In genomic region chr11:108128593-108128992, GRCm38 (mm10) we compare ENCODE assay signal across 8 mouse cellular contexts.
DNase-seq lines count a peak whose midpoint lies in the region; ATAC-seq and TF ChIP-seq lines count a peak whose summit lies in the region.

No protein-coding gene starts in this region.

- TF ChIP-seq CTCF in hindbrain, postnatal 0 days (IDR thresholded peaks at IDR 0.05; ENCODE audit: low read depth), result peak; percentile 71

- no peaks in the 10 kb centered on the region for H3K27me3 ChIP-seq in midbrain, embryonic 10.5 days (ENCODE audit: low read depth, poor library complexity, severe bottlenecking)
- H3K27me3 ChIP-seq in midbrain, embryonic 16.5 days (ENCODE audit: control insufficient read depth, insufficient read depth, low read depth, low read length), result no peaks in the 10 kb centered on the region
- no peaks in the 10 kb centered on the region for H3K27me3 ChIP-seq in hindbrain, postnatal 0 days (ENCODE audit: insufficient read depth, low read length)

- no peak overlapping the region for H3K4me3 ChIP-seq in midbrain, embryonic 10.5 days
- H3K4me3 ChIP-seq in midbrain, embryonic 16.5 days (ENCODE audit: low read depth, low read length), result no peak overlapping the region
- H3K4me3 ChIP-seq in hindbrain, postnatal 0 days (ENCODE audit: low read length), result no peak overlapping the region

- WGBS in midbrain, embryonic 10.5 days, result 40% methylated on average over 5 of the region's 5 CpGs
- 40% methylated on average over 5 of the region's 5 CpGs for WGBS in midbrain, embryonic 16.5 days
- WGBS in hindbrain, postnatal 0 days, result 20% methylated on average over 5 of the region's 5 CpGs

- no peak for ATAC-seq in midbrain, embryonic 16.5 days
- 0 out of 2 replicates have a peak, but pooled peaks have one; percentile 38 for ATAC-seq in hindbrain, postnatal 0 days

- no peak overlapping the region for H3K9ac ChIP-seq in midbrain, embryonic 16.5 days (ENCODE audit: low read depth, low read length)
- no peak overlapping the region for H3K9ac ChIP-seq in hindbrain, postnatal 0 days (replicated peaks; ENCODE audit: low read length)

- no peaks in the 10 kb centered on the region for H3K9me3 ChIP-seq in midbrain, embryonic 10.5 days (replicated peaks)
- H3K9me3 ChIP-seq in midbrain, embryonic 16.5 days (replicated peaks; ENCODE audit: control insufficient read depth, low read length, poor library complexity, severe bottlenecking), result no peaks in the 10 kb centered on the region
- no peaks in the 10 kb centered on the region for H3K9me3 ChIP-seq in hindbrain, postnatal 0 days (ENCODE audit: low read length)

- H3K27ac ChIP-seq in midbrain, embryonic 10.5 days (replicated peaks), result no peak overlapping the region
- H3K27ac ChIP-seq in midbrain, embryonic 16.5 days (ENCODE audit: low read length), result no peak overlapping the region
- no peak overlapping the region for H3K27ac ChIP-seq in hindbrain, postnatal 0 days

- H3K36me3 ChIP-seq in midbrain, embryonic 10.5 days, result no peaks in the 10 kb centered on the region
- H3K36me3 ChIP-seq in midbrain, embryonic 16.5 days (ENCODE audit: control insufficient read depth, insufficient read depth, low read length), result no peaks in the 10 kb centered on the region
- H3K36me3 ChIP-seq in hindbrain, postnatal 0 days (ENCODE audit: insufficient read depth, low read length), result no peaks in the 10 kb centered on the region

- peak; percentile 48 for DNase-seq in midbrain, embryonic 10.5 days (ENCODE audit: low spot score)
- DNase-seq in adipocyte (ENCODE audit: low spot score), result peak; percentile 75
- DNase-seq in embryo, embryonic 11 days, result peak; percentile 78
- peak; percentile 74 for DNase-seq in hindbrain, postnatal 0 days (ENCODE audit: low spot score)
- DNase-seq in left cerebral cortex, adult 18-20 months (ENCODE audit: low spot score in 2 of 2), result peak; percentile 58 to 72
- DNase-seq in naive thymus-derived CD4-positive, alpha-beta T cell, adult 2 months (ENCODE audit: low read depth), result peak; percentile 73
- peak; percentile 68 for DNase-seq in thymus, postnatal 14 days

- no peak overlapping the region for H3K4me2 ChIP-seq in midbrain, embryonic 16.5 days (ENCODE audit: low read length)
- H3K4me2 ChIP-seq in hindbrain, postnatal 0 days (ENCODE audit: low read depth, low read length), result no peak overlapping the region

- 0 out of 2 replicates have a peak, but pooled peaks cover 2% of the 10 kb centered on the region for H3K4me1 ChIP-seq in midbrain, embryonic 10.5 days
- H3K4me1 ChIP-seq in midbrain, embryonic 16.5 days (ENCODE audit: control insufficient read depth, insufficient read depth, low read length), result 0 out of 2 replicates have a peak, but pooled peaks cover 1% of the 10 kb centered on the region
- no peaks in the 10 kb centered on the region for H3K4me1 ChIP-seq in hindbrain, postnatal 0 days (ENCODE audit: insufficient read depth, low read length)
